Mouse (Mus musculus): ENCODE results near the gene Hvcn1. TPM values are rescaled to one million over a fixed set of nuclear protein-coding genes. Genes with fewer than 3 reads are reported as not detected.

The Hvcn1 gene
- total RNA-seq, 1 experiment from 2014 or later, result 9.3 TPM

DNA sequence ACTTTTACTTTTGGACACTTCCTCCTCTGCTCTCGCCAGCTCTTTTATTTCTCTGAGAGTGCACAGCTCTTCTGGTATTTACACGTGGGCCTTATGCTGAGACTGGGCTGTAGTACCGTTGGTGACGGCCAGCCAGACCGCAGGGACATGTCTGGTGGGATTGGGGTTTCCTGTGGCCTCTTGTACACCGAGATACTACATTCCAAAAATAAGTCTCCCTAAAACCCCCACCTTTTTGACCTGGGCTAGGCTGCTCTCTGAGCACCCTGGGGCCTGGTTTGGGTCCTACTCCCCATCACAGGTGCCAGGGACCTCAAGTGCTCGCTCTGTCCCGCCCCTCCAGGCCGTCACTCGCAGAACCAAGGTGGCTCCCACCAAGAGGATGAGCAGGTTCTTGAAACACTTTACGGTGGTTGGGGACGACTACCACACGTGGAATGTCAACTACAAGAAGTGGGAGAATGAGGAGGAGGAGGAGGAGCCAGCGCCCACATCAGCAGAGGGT is 26.5 kb downstream of the Hvcn1 start:
- peak; percentile 60 for ATAC-seq (replicated peaks; ENCODE audit: low read depth, poor library complexity, severe bottlenecking)

DNA sequence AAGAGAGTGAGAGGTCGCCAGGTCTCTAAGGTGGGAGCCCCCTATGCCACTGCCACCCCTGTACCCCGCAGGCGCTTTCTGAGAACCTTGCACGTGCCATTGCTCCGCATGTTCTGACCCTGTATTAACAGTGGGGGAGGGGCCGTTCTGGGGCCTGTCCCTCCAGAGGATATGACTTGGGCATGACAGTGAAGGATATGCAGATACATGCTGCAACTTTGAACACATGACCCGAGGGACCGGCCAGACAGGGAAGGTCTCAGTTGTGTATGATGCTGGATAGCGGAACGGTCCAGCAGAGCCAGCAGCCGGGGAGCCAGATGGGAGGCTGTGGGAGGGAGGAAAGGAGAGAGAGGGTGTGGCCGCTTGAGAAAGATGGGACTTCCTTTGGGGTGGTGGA is 27.1 kb downstream of the Hvcn1 start:
- no peak for ATAC-seq (replicated peaks; ENCODE audit: low read depth, poor library complexity, severe bottlenecking)

DNA sequence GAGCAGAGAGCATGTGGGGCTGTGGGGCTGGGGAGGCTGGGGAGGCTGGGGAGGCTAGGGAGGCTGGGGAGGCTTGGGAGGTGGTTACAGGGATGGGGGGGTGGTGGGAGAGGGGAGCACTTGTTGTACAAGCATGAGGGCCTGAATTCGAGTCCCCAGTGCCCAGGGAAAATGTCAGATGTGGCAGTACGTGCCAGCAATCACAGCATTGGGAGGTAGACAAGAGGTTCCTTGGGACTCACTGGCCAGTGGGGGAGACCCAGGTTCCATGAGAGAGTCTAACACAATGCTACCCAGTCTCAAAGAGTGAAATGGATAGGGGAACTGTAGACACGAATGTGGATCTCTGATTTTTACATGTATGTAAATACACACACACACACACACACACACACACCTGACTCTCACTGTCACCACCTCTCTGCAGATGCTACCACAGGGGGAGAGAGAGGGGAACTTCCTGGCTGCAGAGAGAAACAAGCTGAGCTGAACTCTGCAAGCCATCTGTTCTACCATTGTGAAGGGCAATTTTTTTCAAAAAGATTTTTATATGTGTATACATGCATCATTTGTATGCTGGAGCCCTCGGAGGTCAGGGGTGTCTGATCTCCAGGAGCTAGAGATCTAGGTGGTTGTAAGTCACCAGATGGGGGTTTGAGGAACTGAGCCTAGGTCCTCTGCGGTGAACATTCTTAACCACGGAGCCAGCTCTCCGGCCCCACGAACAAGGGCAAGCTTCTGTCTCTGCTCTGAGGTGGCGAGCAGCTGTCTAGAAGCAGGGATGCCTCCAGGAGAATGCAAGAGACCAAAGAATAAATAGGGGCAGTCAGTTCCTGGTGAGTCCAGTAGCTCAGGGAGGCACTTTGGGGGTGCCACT is 28.0 kb downstream of the Hvcn1 start:
- peak; percentile 66 for ATAC-seq (replicated peaks; ENCODE audit: low read depth, poor library complexity, severe bottlenecking)

DNA sequence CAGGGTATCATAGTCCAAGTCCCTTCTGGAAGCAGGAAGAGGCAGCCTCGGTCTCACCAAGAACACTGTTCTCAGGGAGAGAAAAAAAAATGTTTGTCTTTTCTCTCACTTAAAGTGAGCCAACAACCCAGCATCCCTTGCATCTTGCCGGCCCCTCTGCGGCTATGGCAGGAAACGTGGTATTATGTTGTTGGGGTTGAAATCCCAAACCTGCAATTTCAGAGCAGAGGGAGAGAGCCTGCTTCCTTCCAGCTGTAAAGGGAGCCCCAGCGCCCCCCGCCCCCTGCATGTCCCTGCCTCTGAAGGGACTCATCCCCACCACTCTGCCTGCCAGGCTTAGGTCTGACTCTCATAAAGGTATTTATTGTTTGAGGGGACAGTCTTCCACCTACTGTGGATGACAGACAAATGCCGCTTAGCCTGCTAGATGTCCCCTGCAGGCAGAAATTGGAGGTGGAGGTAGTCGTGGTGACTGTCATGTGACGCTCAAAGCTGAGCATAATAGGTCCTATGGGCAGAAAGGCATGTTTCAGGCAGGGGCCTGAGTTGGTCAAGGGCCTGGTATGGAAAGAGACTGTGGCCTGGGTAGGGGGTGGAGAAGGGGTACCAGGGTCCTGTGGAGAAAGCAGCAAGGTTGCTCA is 28.7 kb downstream of the Hvcn1 start:
- ATAC-seq (replicated peaks; ENCODE audit: low read depth, poor library complexity, severe bottlenecking), result 0 out of 2 replicates have a peak, but pooled peaks have one; percentile 20

DNA sequence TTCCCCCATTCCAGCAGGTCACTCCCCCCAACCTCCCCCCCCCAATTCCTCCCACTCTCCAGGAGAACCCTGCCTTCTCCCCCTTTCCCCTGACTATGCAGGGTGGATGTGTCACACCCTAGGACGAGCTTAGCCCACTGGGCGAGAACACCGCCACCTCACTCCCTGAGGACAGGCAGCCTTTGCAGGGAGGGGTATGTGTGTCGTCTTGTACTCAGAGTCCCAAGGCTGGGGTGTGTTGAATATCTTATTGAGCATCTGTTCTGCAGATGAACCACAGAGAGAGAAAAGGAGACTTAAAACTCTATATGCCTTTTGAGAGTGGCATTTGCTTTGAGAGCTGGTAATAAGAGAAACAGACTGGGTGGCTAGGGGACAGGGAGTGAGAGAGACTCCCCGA is 30.6 kb downstream of the Hvcn1 start:
- no peak for ATAC-seq (replicated peaks; ENCODE audit: low read depth, poor library complexity, severe bottlenecking)

DNA sequence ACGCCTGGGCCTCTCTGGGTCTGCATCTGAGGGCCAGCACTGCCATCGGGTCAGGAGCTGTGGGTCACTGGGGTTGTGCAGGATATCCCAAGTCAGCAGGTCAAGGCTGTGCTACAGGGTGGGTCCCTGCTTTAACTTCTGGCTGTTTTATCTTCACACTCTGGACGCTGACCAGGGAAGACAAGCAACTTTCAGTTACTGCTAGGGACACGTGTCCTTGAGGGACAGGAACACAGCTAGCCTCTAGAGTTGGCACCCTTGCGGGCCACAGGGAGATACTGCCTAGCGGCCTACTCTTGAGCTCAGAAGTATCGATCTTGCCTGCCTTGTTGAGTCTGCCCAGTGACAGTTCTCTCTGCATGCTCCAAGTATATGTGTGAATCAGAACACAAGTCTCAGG is 33.0 kb downstream of the Hvcn1 start:
- ATAC-seq (replicated peaks; ENCODE audit: low read depth, poor library complexity, severe bottlenecking), result no peak

DNA sequence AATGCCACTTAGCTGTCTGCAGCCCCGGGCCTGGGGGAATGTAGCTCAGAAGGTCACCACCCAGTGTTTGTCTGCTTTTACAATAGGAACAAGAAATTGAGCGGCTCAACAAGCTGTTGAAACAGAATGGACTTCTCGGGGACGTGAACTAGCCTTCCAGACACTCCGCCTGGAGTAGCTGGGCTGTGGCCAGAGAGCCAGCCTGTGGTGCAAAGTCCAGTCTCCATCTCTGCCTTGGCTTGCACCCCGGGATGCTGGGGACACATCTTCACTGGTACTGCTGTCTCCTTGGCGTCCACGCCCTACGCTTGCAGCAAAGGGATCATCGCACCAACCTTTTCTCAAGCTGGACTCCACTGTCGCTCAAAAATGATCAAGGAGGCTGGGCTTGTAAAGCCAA is 33.9 kb downstream of the Hvcn1 start:
- ATAC-seq (replicated peaks; ENCODE audit: low read depth, poor library complexity, severe bottlenecking), result no peak

DNA sequence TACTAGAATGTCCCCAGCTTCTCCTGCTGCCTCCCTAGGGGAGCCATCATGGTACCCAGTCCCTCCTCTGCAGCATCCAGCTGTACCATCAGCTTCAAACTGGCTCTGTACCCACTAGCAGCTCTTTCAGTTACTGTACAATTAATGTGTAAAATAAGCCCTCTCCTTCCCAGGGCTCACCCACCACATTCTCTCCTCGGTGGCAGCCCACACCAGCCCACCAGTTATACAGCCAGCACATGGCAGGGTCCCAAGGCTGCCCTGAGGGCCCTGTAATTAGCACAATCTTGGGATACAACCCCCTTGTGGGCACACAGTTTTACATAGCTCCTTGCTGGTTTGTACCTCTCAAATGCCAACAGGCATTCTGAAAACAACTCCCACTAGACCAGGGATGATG is 34.4 kb downstream of the Hvcn1 start:
- ATAC-seq (replicated peaks; ENCODE audit: low read depth, poor library complexity, severe bottlenecking), result no peak

DNA sequence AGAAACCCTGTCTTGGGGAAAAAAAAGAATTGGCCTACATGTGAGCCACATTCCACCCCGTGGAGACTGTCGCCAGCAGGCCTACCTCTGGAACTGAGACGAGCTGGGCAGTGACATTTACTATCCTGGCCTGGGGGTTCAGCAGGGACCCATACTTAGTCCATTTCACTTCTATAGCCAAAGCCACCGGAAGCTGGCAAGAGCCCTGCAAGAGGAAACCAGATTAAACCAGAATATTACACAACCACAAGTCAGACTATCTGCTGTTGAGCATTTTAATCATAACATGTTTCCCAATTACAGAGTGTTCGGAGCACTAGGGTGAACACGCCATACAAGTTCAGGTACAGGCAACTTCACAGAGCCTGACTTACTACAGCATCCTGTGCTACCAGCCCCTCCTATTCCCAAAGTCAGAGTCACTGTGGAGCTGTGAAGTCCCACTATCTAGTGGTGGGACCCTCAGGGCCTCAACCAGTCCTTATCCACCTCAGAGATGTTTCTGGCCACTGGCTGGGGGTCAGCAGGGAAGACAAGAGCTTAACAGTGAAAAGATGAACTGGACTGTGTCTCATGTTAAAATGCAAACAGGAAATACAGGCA is 36.0 kb downstream of the Hvcn1 start:
- peak; percentile 61 for ATAC-seq (replicated peaks; ENCODE audit: low read depth, poor library complexity, severe bottlenecking)

DNA sequence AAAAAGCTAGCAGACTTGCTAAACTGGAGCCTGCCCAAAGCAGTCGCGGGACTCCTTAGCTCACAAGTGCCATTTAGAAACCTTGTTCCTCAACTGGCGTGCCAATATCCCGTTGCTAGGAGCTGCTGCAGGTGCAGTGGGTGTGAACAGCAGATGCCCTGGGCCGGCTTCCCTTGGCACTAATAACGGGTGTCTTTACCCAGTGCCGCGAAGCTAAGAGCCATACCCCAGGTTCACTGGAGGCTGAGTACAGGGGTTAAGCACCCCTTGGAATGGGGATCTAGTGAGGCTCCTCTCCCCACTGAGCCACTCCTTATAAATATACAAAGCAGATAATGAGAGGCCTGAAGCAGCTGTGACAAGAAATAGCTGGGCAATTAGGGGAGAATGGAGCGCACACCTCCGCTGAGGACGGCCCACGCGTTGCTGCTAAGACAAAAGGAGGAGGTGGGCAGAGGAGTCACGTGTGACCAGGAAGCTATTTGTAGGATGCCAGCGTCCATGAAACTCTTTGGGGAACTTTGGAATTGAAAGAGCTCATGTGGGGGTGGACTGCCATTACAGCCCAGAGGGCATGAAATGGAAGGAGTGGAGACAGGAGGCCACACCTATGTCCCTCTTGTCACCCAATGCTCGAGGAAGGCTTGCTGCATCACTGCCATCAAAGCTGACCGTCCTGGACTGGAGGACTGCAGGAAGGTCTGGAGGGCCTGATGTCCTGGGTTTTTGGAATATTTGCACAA is 37.3 kb downstream of the Hvcn1 start:
- ATAC-seq (replicated peaks; ENCODE audit: low read depth, poor library complexity, severe bottlenecking), result no peak

DNA sequence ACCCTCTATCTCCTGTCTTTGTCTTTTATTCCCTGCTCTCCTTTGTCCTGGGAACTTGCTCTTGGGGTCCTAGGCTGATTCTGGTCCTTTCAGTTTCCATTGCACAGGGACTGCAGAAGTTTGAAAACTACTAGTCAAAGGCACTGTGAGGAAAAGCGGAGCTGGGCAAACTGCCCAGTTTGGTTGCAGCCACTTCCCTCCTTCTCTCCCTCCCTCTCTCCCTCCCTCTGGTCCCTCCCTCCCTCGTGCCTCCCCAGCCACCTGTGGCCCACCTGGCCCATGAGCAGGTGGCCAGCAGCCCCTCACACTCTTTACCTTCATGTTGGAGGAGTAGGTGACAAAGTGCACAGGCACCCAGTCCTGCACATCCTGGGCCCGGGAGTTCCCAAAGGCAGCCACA is 38.6 kb downstream of the Hvcn1 start:
- ATAC-seq (replicated peaks; ENCODE audit: low read depth, poor library complexity, severe bottlenecking), result 0 out of 2 replicates have a peak, but pooled peaks have one; percentile 19

DNA sequence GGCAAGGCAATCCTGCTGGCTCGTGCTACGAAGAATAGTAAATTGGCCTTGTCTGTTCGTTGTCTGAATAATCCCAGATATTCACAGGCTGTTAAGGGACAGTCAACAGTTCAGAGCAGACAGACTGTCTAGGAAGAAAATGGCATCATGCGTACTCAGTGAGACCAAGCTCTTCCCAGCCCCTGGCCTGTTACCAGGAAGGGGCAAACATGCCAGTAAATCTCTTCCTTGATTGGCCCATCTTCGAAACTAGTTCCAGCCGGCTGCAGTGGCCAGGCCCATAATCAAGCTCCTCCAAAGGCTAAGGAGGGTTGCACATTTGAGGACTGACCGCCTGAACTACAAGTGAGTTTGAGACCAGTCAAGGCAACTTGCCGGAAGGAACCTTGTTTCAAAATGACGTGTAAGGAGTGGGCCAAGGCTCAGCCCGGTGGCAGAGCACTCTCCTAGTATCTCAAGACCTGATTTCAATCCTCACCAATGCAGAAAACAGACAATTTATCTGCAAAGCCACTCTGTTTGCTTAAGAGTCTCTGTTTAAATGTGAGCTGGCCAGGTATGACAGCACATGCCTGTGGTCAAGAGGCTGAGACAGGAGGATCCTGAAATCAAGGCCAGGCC is 40.1 kb downstream of the Hvcn1 start:
- no peak for ATAC-seq (replicated peaks; ENCODE audit: low read depth, poor library complexity, severe bottlenecking)

DNA sequence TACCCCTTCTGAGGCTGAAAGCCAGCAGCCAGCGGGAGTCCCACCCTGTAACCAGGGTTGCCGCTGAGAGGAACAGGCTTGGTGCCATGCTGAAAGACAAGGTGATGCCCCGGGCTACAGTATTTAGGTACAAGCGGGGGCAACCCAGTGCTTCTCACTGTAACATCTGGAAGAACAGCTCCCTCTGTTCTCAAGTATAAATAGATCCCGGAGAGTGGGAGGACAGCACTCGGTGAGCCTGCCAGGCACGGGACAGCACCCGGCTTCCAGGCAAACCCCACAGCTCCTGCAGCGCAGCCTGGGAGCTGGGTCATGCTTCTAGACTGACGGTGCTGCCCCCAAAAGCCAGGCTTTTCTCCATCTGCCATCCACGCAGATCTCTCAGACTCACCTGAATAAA is 40.9 kb downstream of the Hvcn1 start:
- no peak for ATAC-seq (replicated peaks; ENCODE audit: low read depth, poor library complexity, severe bottlenecking)

DNA sequence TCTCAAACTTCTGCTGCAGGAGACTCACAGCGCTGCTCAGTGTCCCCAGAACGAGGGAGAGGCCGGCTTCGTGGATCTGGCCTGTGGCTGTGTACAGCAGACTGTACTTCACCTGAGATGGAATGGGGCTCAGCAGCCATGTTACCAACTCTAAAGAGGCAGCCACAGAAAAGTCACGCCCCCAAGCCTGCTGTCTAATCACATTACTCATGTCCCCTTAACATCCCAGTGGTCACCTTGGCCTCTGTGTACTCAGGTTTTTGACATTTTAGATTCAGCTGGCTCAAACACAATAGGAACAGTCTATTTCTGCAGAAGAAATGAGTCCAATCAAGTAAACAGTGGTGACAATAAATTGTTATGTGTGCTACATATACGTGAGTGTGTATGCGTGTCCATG is 41.3 kb downstream of the Hvcn1 start:
- ATAC-seq (replicated peaks; ENCODE audit: low read depth, poor library complexity, severe bottlenecking), result no peak

DNA sequence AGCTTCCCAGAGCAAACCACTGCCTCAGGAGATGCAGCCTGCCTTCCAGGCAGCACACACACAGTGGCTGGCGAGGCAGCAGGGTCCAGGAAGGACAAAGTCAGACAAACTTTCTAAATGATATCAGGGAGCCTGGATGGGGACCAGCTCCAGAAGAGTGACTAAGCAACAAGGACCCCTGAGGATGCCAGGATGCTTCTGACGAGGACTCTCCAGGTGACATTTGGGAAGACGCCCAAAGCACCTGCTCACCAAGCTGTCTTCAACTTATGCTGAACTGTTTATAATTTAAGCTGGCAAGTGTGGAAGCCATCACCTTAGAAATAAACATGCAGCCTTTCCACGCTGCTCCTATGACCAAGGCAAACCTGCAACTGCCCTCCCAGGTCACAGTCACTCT is 42.7 kb downstream of the Hvcn1 start:
- no peak for ATAC-seq (replicated peaks; ENCODE audit: low read depth, poor library complexity, severe bottlenecking)

DNA sequence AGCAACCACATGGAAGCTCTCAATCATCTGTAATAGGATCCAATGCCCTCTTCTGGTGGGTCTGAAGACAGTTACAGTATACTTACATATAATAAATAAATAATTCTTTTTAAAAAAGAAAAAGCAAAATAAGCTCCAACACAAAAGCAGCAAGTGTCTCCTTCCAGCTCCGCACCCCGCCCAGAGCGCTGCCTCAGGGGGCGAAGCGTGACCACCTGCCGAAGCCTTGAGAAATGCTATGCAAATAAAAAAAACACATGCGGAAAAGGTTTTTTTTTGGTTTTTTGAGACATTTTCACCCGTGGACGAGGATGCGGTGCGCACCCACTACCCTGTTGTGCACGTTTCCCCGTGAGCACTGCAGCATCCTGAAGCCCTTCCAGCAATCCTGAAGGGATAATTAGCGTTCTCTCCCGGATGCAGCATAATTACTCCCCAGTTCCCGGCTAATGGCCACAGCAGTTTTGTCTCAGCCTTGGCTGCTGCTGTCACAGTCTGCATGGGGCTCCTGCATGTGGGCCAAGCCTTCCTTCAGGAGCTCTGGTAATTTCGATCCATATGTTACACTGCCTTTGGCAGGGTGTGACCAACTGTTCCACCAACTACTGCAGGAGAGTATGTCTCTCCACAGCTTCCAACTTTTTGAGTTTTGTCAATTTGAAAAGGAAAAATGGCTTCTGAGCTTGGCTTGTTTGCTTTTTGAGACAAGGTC is 45.4 kb downstream of the Hvcn1 start:
- no peak for ATAC-seq (replicated peaks; ENCODE audit: low read depth, poor library complexity, severe bottlenecking)

DNA sequence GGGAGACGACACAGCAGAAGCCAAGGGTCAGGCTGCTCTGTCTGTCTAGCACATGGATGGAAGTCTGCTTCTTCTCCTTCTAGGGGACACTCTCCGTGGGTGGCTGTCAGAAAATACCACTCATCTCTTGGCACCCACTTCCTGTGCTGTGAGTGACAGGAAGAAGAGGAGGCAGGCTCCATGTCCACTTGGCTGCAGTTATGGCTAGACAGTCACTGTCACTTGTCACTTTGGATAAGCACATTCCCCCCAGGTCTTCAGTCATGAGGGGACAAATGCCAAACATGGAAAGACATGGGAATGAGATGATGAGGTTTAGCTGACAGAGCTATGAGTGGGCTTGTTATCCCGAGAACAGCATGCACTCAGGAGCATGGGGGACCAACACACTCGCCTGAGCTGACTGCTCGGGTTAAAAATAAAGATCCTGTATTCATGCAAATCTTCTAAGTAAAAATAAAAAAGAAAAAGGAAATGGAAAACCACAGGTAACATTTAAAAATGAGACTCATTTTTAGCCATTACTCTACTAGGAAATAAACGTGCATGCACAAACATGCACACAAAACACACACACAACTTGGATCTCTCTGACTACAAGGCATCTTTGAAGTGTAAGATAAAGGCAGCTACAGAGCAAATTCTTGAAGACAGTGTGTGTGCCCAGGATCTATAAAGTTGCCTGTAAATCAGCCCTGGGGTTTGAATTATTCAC is 51.6 kb downstream of the Hvcn1 start:
- 0 out of 2 replicates have a peak, but pooled peaks have one; percentile 15 for ATAC-seq (replicated peaks; ENCODE audit: low read depth, poor library complexity, severe bottlenecking)

DNA sequence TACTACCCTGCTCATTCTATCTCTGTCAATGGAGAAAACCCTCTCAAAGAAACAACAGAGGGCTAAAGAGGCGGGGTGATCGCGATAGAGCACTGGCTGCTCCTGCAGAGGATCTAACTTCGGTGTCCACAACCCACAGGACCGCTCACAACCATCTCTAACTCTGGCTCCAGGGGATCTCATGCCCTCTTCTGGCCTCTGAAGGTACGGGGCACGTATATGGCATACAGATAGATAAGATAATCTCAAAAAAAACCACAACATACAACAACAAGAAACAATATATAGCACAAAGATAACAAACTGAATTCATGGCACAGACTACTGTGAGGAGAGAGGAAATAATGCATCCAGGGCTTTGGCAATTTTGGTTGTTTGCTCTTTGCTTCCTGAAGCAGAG is 55.5 kb downstream of the Hvcn1 start:
- no peak for ATAC-seq (replicated peaks; ENCODE audit: low read depth, poor library complexity, severe bottlenecking)
